Mouse (Mus musculus) kidney, adult 2 months (tissue): Measurements from ENCODE around the gene Arhgap31. TPM values are rescaled to one million over a fixed set of nuclear protein-coding genes. Genes with fewer than 3 reads are reported as not detected.
A peak's percentile ranks its signal among the peaks of the same experiment; 100 is the strongest.

Experiments
- DNase-seq: peaks from one replicate; pipeline ENCODE4 v3.0.0; 2021
- H3K27ac ChIP-seq: fragments of 200-500 bp; 2 replicates; pipeline ENCODE4 v1.5.1; 2012; ENCODE audit warnings: low read depth, low read length, control low read depth, inconsistent platforms; ENCODE audit not compliant: insufficient read depth
- H3K27me3 ChIP-seq: fragments of 200-500 bp; replicated peaks from 2 replicates; pipeline ENCODE4 v1.6.1; 2012; ENCODE audit warnings: mild to moderate bottlenecking, moderate library complexity, low read length, inconsistent platforms; ENCODE audit not compliant: control insufficient read depth, insufficient read depth
- H3K36me3 ChIP-seq: fragments of 200-500 bp; 2 replicates; pipeline ENCODE4 v1.6.1; 2012; ENCODE audit warnings: mild to moderate bottlenecking, moderate library complexity, low read length, inconsistent platforms; ENCODE audit not compliant: control insufficient read depth, insufficient read depth
- H3K4me1 ChIP-seq: fragments of 200-500 bp; 2 replicates; pipeline ENCODE4 v1.6.1; 2011; ENCODE audit warnings: low read length; ENCODE audit not compliant: control insufficient read depth, insufficient read depth
- H3K4me3 ChIP-seq: fragments of 200-500 bp; 2 replicates; pipeline ENCODE4 v1.5.1; 2011; ENCODE audit warnings: mild to moderate bottlenecking, low read depth, low read length, control low read depth; ENCODE audit not compliant: insufficient read depth
- CTCF ChIP-seq: fragments of 200-500 bp; conservative IDR thresholded peaks from 2 replicates; pipeline ENCODE4 v1.5.1; 2011; ENCODE audit warnings: low read depth, mild to moderate bottlenecking, control low read depth, low read length, moderate library complexity, mixed read lengths; ENCODE audit not compliant: insufficient read depth, insufficient read length
- POLR2A ChIP-seq: fragments of 200-500 bp; IDR thresholded peaks from one replicate; pipeline ENCODE4 v1.6.1; 2011; ENCODE audit warnings: low read depth, low read length, control low read depth
- WGBS: fragments of 180-500 bp; shearing (Covaris S2); methylation state at CpG from one replicate; pipeline ENCODE4 v1.1.7; 2018; 5-methylcytosine and 5-hydroxymethylcytosine counted together
- polyA plus RNA-seq: library from polyadenylated mRNA; depleted of rRNA; stranded (reverse); fragments of >200 nt; gene quantifications from 2 replicates; pipeline ENCODE4 v1.2.3, GENCODE M21; 2012

Gene Arhgap31
- polyA plus RNA-seq, 1 experiment, result 6.9 TPM

- peaks cover 3% of the 10 kb centered on the region; the same call in 1 of the 2 replicates for H3K4me1 ChIP-seq
- DNase-seq, result peak; percentile 34
- H3K36me3 ChIP-seq, result no peaks in the 10 kb centered on the region
- TF ChIP-seq CTCF (no peak), POLR2A (no peak)
- no peaks in the 10 kb centered on the region for H3K27me3 ChIP-seq
- 73% methylated on average over 11 of the region's 11 CpGs for WGBS
- no peak overlapping the region for H3K27ac ChIP-seq
- H3K4me3 ChIP-seq, result no peak overlapping the region
Measured at GRCm38 (mm10) chr16:38674891-38675290, 38.2 kb downstream of the Arhgap31 start.

- Histone ChIP-seq H3K27ac (no peak overlapping the region), H3K27me3 (no peaks in the 10 kb centered on the region), H3K4me3 (no peak overlapping the region), H3K36me3 (no peaks in the 10 kb centered on the region), H3K4me1 (no peaks in the 10 kb centered on the region; the same call in 1 of the 2 replicates)
- 82% methylated on average over 15 of the region's 15 CpGs for WGBS
- TF ChIP-seq POLR2A (no peak), CTCF (no peak)
- no peak for DNase-seq
Measured at GRCm38 (mm10) chr16:38673511-38673910, 39.6 kb downstream of the Arhgap31 start.

GRCm38 (mm10) chr16:38672947-38673346, 40.1 kb downstream of the Arhgap31 start:
- Histone ChIP-seq H3K4me1 (no peaks in the 10 kb centered on the region; the same call in 1 of the 2 replicates), H3K27ac (no peak overlapping the region), H3K27me3 (no peaks in the 10 kb centered on the region), H3K36me3 (no peaks in the 10 kb centered on the region), H3K4me3 (no peak overlapping the region)
- DNase-seq, result no peak
- 95% methylated on average over 7 of the region's 7 CpGs for WGBS
- no peak for TF ChIP-seq POLR2A
- no peak for TF ChIP-seq CTCF

DNA sequence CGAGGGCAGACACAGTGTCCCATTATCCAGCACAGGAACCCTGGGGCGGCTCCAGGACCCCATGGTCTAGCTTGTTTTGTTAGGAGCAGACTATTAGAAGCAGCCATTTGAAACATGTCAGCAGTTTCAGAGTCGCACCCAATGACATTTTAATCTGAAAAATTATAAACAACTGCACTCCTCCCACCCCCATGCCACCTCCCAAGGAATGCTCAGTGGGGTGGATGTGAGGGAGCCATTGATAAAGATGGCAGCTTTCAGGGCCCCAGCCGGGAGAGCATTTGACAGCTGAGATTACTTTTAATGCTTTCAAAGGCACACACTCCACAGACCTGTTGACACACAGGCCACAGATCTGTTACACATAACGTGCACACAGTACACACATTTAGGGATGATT, 40.7 kb downstream of the Arhgap31 start:
- Histone ChIP-seq H3K4me3 (no peak overlapping the region), H3K27me3 (no peaks in the 10 kb centered on the region), H3K36me3 (no peaks in the 10 kb centered on the region), H3K27ac (no peak overlapping the region), H3K4me1 (no peaks in the 10 kb centered on the region; the same call in 1 of the 2 replicates)
- 66% methylated on average over 5 of the region's 5 CpGs for WGBS
- TF ChIP-seq CTCF, result no peak
- TF ChIP-seq POLR2A, result no peak
- DNase-seq, result no peak

GRCm38 (mm10) chr16:38670621-38671390, 42.3 kb downstream of the Arhgap31 start:
- H3K4me1 ChIP-seq, result no peaks in the 10 kb centered on the region; the same call in 1 of the 2 replicates
- DNase-seq, result no peak
- H3K4me3 ChIP-seq, result no peak overlapping the region
- no peak overlapping the region for H3K27ac ChIP-seq
- no peaks in the 10 kb centered on the region for H3K27me3 ChIP-seq
- H3K36me3 ChIP-seq, result no peaks in the 10 kb centered on the region
- 88% methylated on average over 12 of the region's 12 CpGs for WGBS
- no peak for TF ChIP-seq POLR2A

GRCm38 (mm10) chr16:38668871-38669675, 44.0 kb downstream of the Arhgap31 start:
- peak; percentile 85 for DNase-seq
- no peaks in the 10 kb centered on the region for H3K27me3 ChIP-seq
- H3K4me1 ChIP-seq, result no peaks in the 10 kb centered on the region
- WGBS, result 64% methylated on average over 8 of the region's 8 CpGs
- TF ChIP-seq POLR2A (no peak), CTCF (no peak)
- H3K4me3 ChIP-seq, result no peak overlapping the region
- no peak overlapping the region for H3K27ac ChIP-seq
- H3K36me3 ChIP-seq, result no peaks in the 10 kb centered on the region

DNA sequence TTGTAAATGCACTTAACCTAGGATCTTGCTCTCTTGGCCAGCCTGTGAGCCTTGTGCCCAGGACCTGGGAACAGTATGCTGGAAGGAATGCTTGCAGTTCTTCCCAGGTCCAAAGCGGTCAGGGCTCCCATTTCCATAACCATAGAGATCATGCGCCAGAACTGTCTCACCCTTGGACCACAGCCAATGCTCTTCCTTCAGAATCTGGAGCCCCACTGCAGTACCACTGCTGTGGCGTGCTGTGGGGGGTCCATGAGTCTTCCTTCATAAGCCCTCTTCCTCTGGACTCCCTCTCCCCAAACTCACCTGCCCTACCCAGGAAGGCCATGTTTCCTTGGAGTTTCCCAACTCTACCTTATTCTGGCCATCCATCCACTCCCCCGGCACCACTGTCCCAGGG, 46.6 kb downstream of the Arhgap31 start:
- TF ChIP-seq POLR2A (no peak), CTCF (no peak)
- Histone ChIP-seq H3K27me3 (no peaks in the 10 kb centered on the region), H3K4me1 (no peaks in the 10 kb centered on the region), H3K36me3 (no peaks in the 10 kb centered on the region), H3K27ac (no peak overlapping the region), H3K4me3 (no peak overlapping the region)
- 78% methylated on average over 4 of the region's 4 CpGs for WGBS
- DNase-seq, result peak; percentile 36
